Mouse (Mus musculus) kidney, adult 2 months (tissue): ENCODE data around the gene Ifngr2.

Source experiments
- CTCF ChIP-seq: fragments of 200-500 bp; conservative IDR thresholded peaks from 2 replicates; pipeline ENCODE4 v1.5.1; 2011; ENCODE audit warnings: low read depth, mild to moderate bottlenecking, control low read depth, low read length, moderate library complexity, mixed read lengths; ENCODE audit not compliant: insufficient read depth, insufficient read length
- POLR2A ChIP-seq: fragments of 200-500 bp; IDR thresholded peaks from one replicate; pipeline ENCODE4 v1.6.1; 2011; ENCODE audit warnings: low read depth, low read length, control low read depth

- no peak for TF ChIP-seq CTCF
- no peak for TF ChIP-seq POLR2A
Measured at GRCm38 (mm10) chr16:91599242-91599641, 52.4 kb downstream of the Ifngr2 start.
